Mouse (Mus musculus) left cerebral cortex, postnatal 14 days (tissue): ENCODE data around the gene Gpr39. TPM values are rescaled to one million over a fixed set of nuclear protein-coding genes. Genes with fewer than 3 reads are reported as not detected.
A peak's percentile ranks its signal among the peaks of the same experiment; 100 is the strongest.

Experiments
- DNase-seq, 2 experiments: peaks; one replicate each; pipeline ENCODE4 v3.0.0; 2021 to 2022; ENCODE audit warnings: low spot score in 2 of 2, mixed read lengths in 1 of 2
- intact Hi-C: fragments of 180-260 bp; cut with DNase I; formaldehyde crosslinking; loops from one replicate; pipeline ENCODE4 v1.15.1; 2025
- total RNA-seq, 2 experiments: library from RNA; stranded (reverse); gene quantifications; 2 replicates each; pipeline ENCODE4 v1.2.3; 2021

Gpr39 gene
- total RNA-seq, 2 experiments from 2014 or later, result 0.53 to 0.59 TPM

DNA sequence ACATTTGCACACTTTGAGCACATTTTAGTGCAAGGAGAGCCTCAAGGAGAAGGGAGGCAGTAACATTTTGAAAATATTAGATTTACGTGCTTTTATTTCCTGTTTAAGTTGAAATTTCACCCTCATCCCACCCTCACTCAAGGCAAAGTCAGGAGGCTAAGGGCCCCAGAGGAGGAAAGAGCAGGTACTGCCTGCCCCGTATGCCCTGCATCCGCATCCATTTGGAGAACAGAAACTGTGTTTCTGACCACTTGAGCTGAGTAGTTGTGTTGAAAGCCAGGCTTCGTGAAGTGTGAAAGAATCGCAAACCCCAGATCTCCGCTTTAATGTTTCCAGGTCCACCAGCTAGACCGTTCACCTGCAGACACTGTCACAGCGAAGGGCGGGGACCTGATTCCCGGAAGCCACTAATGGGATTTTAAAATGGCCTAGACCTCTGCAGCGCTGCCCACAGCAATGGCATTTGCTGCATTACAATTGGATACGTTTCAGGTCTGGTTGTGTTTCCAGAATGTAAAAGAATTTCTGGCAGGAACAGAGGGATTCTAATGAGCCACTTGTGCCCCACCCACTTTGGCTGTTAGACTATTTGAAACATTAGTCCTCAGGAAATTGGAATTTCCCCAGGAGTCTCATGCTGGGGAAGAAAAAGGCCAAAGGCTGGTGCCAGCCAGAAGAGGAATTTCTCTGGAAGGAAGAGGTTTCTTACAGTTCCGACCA is 11.1 kb downstream of the Gpr39 start:
- no peak for DNase-seq
- intact Hi-C loops, result no loop called here

- intact Hi-C loops, result no loop called here
- no peak for DNase-seq
Observed at GRCm38 (mm10) chr1:125693541-125693940, 16.7 kb downstream of the Gpr39 start.

DNA sequence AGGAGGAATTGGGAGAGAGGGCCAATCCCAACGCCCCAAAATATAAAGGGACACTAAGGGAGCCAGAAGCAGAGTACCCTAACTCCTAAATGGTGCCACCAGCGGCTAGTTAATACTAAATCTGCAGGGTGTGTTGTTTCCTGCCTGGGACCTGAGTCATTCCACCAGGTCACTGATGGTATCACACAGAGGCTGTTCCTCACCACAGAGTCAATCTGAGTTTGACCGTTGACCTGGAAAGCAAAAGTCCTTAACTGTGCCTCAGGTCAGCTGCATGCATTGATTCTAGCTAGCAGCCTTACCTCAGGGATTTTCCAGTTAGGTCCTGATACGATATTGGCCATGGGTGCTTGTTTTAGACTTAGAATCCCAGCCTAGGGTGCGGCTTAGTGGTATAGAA is 17.5 kb downstream of the Gpr39 start:
- intact Hi-C loops, result no loop called here
- DNase-seq, result no peak

DNA sequence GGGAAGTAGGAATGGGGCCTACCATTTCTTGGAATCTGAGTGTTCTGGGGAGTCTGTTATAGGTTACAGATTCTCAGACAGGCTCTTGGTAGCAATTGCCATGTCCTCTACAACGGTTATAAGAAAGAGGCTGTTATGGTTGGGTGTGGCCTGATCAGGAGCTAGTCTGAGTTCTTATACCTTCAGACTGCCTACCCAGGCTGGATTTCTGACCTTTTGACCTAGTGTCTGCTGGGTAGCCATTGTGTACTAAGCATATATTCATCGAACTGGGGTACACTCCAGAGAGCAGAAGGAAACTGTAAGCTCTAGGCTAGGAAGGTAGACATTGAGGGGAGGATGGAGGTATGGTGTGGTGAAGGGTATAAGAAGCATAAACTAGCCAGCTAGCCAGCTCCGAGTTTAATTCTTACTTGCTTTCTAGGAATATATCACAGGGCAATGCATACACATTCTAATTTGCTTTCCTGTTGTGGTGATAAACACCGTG is 24.4 kb downstream of the Gpr39 start:
- intact Hi-C loops, result no loop called here
- no peak for DNase-seq

GRCm38 (mm10) chr1:125701773-125702172 is 25.0 kb downstream of the Gpr39 start:
- intact Hi-C loops, result no loop called here
- DNase-seq, result no peak

DNA sequence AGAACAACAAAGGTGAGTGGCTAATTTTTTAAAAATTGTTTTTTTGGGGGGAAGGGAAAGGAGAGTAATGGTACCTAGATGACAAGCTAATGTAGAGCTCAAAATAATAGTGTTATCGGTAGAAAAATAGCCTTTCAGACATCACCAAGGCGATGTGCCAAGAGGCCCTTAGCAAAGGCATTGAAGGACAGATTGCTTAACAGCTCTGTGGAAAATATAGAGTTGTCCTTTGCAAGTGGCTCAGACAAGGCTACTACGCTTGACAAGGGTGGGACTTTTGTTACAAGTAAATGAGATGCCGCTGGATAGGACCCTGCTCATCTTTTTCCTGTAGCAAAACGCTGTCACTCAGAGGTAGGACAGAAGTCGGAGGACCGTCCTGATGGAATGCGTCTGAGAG is 25.5 kb downstream of the Gpr39 start:
- intact Hi-C loops, result no loop called here
- no peak for DNase-seq

GRCm38 (mm10) chr1:125705412-125705811 is 28.6 kb downstream of the Gpr39 start:
- DNase-seq, result no peak
- intact Hi-C loops, result no loop called here

DNA sequence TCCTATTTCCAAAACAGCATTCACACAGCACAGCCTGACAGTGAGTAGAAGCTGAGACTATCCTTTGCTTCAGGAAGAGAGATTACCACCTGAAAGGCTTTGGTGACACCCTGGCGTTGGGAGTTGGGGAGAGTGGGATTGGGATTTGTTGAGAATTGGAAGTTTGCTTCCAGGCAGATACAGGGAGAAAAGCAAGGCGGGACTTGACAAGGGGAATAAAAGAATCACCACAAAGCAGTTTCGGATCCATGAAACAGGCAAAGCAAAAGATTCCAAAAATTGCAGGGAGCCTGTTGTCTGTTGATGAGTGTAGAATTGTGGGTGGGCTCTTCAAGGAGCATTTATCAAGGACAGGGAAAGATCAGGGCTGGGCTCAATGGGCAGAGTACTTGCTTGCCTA is 38.5 kb downstream of the Gpr39 start:
- no peak for DNase-seq

DNA sequence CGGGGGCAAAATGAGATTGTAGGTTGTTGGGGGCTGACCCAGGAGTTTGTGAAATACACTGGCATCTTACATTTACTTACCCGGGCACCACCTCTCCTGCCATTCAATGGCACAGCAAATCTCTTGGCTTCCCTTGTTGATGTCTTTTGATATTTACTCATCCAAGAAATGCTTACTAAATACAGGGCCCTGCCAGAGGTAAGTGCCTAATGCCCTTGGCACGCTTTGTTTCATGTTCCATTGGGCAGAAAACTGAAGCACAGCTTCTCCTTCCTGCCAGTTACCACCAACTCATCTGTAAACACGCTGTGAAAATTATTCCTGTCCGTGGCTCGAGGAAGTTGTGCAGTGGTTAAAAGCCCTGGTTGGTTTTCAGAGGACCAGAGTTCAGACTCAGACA is 39.4 kb downstream of the Gpr39 start:
- intact Hi-C loops, result no loop called here
- DNase-seq, result no peak

More for the DNA sequence above, 38.5 kb downstream of the Gpr39 start:
- intact Hi-C loops, result no loop called here

GRCm38 (mm10) chr1:125717906-125718305 is 41.1 kb downstream of the Gpr39 start:
- intact Hi-C loops, result no loop called here
- no peak for DNase-seq

GRCm38 (mm10) chr1:125719127-125719526 is 42.3 kb downstream of the Gpr39 start:
- intact Hi-C loops, result no loop called here
- no peak for DNase-seq

- DNase-seq, result no peak
- intact Hi-C loops, result no loop called here
Observed at GRCm38 (mm10) chr1:125721104-125721758, 44.4 kb downstream of the Gpr39 start.

- intact Hi-C loops, result no loop called here
Observed at GRCm38 (mm10) chr1:125724304-125724703, 47.5 kb downstream of the Gpr39 start.

DNA sequence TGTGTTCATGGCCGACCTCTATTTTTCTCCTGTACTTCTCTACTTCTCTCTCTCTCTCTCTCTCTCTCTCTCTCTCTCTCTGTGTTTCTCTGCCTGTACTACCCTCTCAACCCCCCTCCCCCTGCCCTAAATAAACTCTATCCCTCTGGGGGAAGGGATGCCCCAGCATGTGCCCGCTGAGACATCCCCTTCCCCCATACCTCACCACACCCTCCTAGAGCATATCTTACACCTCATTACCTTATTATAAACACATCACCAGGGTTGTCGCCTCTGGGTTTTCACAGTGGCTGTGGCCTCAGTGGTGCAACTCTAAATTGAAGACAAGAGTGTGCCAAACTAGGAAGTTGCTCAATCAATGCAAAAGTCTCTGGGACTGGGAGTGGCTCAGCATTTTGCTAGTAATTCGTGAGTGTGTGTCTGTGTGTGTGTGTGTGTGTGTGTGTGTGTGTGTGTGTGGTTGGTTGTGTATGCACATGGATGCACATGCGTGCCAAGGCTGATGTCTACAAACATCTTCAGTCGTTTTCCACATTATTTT is 52.3 kb downstream of the Gpr39 start:
- intact Hi-C loops, result no loop called here
- DNase-seq, result no peak

More at GRCm38 (mm10) chr1:125724304-125724703, 47.5 kb downstream of the Gpr39 start:
- peak; percentile 70 to 74 for DNase-seq

- peak in 1 of 2 experiments; percentile 5 for DNase-seq
- intact Hi-C loops, result no loop called here
Observed at GRCm38 (mm10) chr1:125729731-125730536, 53.1 kb downstream of the Gpr39 start.

- no peak for DNase-seq
- intact Hi-C loops, result no loop called here
Observed at GRCm38 (mm10) chr1:125730537-125730880, 53.7 kb downstream of the Gpr39 start.

GRCm38 (mm10) chr1:125731854-125732253 is 55.1 kb downstream of the Gpr39 start:
- no peak for DNase-seq
- intact Hi-C loops, result no loop called here

- DNase-seq, result no peak
- intact Hi-C loops, result no loop called here
Observed at GRCm38 (mm10) chr1:125744766-125745165, 68.0 kb downstream of the Gpr39 start.

GRCm38 (mm10) chr1:125755335-125755996 is 78.7 kb downstream of the Gpr39 start:
- intact Hi-C loops, result no loop called here
- no peak for DNase-seq
